Mouse (Mus musculus) left cerebral cortex, adult 11 months (tissue): ENCODE measurements at regions not wholly inside any gene's neighbourhood (a gene's known extent, or its start where the extent isn't known, plus 50 kb on each side); places are given as distances from the start of the nearest gene placed in this dataset.
"Not testable (repeated sequence)": the region's sequence is repeated elsewhere in the genome, so short reads cannot be mapped to it uniquely, and the experiment has no call there.

Source experiments
- DNase-seq: peaks from one replicate; pipeline ENCODE4 v3.0.0; 2022; ENCODE audit warnings: low spot score

DNA sequence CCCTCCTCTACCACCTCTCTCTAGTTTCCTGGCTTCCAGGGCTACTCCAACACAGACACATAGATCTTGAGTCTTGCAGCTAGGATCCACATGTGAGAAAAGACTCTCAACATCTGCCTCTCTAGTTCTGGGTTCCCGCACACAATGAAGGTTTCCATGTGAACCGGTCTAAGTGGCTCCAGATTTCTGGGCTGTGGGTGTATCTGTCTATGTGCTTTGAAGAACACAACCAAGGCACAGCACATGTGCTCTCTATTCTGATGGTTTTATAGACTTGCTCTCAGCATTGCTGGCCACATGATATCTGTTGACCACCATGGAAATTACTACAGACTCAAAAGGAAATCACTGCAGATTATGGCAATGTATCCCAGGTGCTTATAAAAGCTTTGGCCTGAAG, 972.4 kb downstream of the Defb40 start:
- no peak for DNase-seq

DNA sequence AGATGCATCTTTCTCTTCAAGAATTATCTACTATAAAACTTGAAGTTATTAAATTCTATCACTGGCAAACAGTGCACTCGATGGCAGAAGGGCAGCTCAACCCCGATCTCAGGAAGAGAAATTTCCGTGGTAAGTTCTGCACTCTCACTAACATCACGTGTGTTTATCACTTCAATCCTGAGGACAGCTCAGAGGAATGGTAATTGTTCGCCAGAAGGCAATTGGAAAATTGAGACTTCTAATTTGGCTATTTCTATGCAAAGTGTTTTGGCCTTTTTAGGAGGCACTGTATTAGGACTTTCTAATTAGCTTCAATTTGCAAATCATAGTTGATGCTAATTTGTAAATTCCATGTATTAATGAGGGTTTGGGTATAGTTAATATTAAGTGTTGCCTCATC, 977.3 kb downstream of the Defb40 start:
- no peak for DNase-seq

DNA sequence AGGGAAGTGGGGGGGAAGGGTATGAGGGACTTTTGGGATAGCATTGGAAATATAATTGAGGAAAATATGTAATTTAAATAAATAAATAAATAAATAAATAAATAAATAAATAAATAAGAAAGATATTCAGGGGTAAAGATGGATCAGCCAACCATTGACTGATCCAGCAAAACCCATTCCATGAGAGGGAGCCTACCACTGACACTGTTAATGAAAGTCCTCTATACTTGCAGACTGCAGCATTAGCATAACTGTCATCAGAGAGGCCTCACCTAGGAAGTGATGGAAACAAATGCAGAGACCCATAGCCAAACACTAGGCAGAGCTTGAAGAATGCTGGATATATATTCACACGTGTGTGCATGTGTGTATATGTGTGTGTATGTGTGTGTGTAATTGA, 993.3 kb downstream of the Defb40 start:
- no peak for DNase-seq

DNA sequence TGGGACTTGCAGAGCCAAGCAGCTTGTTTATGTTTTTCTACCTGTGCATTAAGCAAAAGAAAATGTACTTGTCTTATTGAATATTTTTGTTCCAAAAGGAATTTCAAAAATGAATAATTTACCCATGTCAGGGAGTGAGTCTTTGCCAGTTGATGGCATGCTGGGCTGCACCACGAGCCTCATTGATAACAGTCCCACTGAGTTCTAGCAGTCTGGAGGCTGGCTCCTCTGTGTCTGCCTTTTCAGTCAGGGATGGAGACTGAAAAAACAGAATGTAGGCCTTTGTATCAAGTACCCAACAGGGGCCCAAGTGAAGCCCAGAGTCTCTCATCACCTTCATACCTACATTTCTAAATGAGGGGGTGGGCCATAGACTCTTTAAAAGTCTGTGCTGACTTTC, 1029.2 kb downstream of the Defb40 start:
- DNase-seq: no peak

DNA sequence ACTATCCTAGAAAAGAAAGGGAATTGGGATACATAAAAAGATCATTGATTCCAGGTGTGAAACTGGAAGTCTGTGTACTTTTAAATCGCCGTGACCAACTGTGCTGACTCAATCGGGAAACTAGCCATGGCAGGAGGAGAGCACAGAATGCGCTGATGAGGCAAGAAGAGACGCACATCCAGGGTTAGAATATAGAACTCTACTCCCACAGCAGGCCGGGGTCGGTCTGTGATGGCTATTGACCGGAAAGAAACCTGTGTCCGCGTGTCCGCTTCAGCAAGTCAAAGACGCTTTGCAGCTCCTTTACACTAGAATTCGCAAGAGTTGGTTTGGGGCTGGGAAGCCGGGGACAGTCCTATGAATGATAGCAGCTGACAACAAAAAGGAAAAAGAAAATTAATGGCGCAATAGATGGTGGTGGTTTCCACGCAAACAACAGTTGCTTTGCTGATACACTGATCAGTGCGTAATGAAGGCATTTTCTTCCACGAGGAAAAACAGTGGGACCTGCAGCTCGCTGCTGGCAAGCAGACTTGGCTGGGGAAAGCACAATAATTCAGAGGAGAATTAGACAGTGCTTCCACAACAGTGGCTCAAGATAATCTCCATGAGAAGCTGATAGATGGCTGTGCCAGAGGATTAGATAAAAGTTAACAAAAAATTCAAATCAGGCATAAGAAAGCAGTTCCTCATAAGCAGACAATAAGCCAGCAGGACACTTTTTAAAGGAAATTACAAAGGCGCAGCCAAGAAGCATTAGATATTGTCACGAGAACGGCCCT, 1029.8 kb downstream of the Defb40 start:
- DNase-seq: no peak

DNA sequence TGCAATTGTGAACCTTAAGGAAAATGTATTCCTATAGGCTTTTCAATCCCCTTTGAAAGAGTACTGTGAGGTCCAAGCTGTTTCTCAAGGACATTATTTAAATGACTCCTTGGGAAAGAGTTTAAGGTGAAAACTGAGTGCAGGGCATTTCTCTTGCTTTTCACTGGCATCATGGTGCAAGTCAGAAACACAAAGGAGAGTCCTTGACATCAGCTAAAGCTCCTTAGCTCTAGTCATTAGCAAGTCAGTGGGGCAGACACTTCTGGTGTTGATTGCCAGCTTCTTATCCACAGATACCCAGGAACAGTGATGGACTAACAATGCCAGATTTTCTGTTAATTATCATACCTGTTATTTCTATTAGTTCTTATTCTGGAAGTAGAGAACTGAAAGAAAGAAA, 1043.4 kb downstream of the Defb40 start:
- no peak for DNase-seq

DNA sequence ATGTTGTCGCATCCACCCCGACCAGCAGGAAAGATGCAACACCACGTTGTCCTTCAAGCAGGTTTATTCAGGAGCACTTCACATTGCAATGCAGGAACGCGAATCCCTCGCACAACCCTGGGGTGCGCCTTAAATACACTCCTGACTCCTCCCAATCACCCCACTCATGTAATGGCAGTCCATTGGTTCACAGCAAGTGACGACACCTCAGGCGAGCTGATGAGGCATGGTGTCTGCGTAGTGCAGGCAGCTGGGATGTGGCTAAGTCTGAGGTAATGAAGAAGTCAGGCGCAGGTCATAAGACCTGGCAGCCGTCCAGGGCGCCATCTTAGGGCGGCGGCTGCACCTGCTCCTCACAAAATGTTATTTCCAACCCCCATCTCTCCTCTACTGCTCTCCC, 1068.7 kb downstream of the Defb40 start:
- no peak for DNase-seq

DNA sequence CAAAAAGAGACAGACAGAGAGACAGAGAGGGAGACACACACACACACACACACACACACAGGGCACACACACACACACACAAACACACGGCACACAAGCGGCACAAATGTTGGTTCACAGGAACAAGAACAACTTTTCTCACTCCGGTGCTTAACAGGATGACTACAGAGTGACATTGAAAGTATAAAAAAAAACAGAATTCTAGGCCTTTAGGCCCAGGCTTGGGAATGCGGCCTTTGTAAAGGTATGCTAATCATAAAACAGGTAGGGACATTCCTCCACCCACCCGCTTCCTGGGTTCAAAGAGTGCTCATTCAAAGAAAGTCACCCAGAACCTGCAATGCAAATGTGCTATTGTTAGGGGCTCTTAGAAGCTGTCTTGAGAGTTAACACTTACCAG, 1089.5 kb downstream of the Defb40 start:
- not testable (repeated sequence) for DNase-seq

DNA sequence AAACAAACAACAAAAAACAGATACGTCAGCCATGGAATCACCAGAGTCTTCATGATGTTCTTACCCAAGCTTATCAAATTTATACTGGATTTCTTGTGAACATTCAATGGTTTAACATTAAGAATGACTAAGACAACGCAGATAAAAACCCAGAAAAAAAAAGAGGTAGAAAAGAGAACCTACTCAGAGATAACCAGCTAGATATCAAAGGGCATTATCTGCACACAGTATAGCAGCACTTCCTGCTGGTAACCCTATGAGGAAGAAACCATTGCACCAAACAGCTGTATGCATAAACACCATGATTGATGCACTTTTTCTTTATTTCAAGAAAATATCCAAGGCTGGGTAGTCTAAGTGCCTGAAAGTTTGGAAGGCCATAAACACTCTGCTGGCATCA, 1114.7 kb downstream of the Defb40 start:
- DNase-seq: no peak
